Mouse (Mus musculus) spleen, adult 2 months (tissue): Measurements from ENCODE around the gene Dlk1.

Experiments used
- CTCF ChIP-seq: fragments of 200-500 bp; IDR thresholded peaks from 2 replicates; pipeline ENCODE4 v1.5.1; 2011; ENCODE audit warnings: mild to moderate bottlenecking, inconsistent platforms; ENCODE audit not compliant: insufficient read depth, insufficient read length, insufficient replicate concordance; ENCODE audit errors: extremely low read depth
- POLR2A ChIP-seq: fragments of 200-500 bp; IDR thresholded peaks from 2 replicates; pipeline ENCODE4 v1.6.1; 2011; ENCODE audit warnings: low read depth, low read length, inconsistent platforms

DNA sequence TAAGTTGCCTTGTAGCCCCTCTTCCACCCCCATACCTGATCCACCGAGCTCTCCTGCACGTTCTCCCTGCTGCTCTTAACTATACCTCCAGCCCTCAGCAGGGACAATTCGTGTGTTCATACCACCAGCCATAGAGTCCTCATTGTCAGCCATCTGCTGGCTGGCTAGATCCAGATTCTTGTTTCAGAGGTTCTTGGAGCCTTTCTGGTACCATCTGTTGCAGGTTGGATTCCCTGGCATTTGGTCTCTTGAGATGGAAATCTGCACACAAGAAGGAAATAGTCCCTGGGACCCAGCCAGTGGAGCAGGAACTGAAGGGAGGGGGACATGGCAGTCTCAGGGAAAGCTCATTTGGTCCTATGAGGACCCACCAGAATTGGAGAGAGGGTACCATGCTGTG lies 39.1 kb downstream of the Dlk1 start:
- TF ChIP-seq CTCF (no peak), POLR2A (no peak)
